Mouse (Mus musculus): ENCODE measurements at regions not wholly inside any gene's neighbourhood (a gene's known extent, or its start where the extent isn't known, plus 50 kb on each side); places are given as distances from the start of the nearest gene placed in this dataset.
"Not testable (repeated sequence)": the region's sequence is repeated elsewhere in the genome, so short reads cannot be mapped to it uniquely, and the experiment has no call there.

DNA sequence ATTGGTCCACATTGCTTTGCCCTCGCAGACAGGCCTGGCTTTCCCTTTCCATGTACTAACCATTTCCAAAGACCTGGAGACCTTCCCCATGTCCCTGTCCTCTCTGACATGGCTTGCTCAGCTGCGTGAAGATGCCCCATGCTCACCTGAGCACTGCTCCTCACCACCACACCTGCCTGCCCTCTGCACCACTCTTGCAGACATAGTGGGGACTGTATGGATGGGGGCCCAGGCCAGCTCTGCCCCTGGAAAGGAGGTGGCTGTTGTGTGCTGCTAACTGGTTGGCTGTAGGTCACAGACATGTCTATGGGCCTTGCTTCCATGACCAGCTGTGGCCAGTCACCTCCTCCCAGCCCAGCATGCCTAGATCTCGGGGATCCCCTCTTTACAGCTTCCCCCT lies 108.7 kb downstream of the Bod1 start:
- no peak overlapping the region for H3K4me3 ChIP-seq
- TF ChIP-seq POLR2A (IDR thresholded peaks at IDR 0.05; ENCODE audit: insufficient read depth, low read depth, low read length) (no peak), EP300 (IDR thresholded peaks at IDR 0.05; ENCODE audit: insufficient read depth, low read depth, low read length) (no peak), CTCF (IDR thresholded peaks at IDR 0.05) (no peak)
- intact Hi-C loops (cut with DNase I): no loop called here
- peaks cover 13% of the 10 kb centered on the region for H3K4me1 ChIP-seq (ENCODE audit: control insufficient read depth, insufficient read depth, low read length)
- no peak for DNase-seq
- H3K36me3 ChIP-seq (ENCODE audit: control insufficient read depth, insufficient read depth, low read length): no peaks in the 10 kb centered on the region
- H3K79me2 ChIP-seq (replicated peaks; ENCODE audit: control insufficient read depth, insufficient read depth, low read length): no peaks in the 10 kb centered on the region
- H3K27me3 ChIP-seq (ENCODE audit: control insufficient read depth, insufficient read depth, low read length): no peaks in the 10 kb centered on the region
- no peak overlapping the region for H3K9ac ChIP-seq (ENCODE audit: low read depth, low read length)
- WGBS: 90% methylated on average over 3 of the region's 3 CpGs
- no peak overlapping the region for H3K27ac ChIP-seq

DNA sequence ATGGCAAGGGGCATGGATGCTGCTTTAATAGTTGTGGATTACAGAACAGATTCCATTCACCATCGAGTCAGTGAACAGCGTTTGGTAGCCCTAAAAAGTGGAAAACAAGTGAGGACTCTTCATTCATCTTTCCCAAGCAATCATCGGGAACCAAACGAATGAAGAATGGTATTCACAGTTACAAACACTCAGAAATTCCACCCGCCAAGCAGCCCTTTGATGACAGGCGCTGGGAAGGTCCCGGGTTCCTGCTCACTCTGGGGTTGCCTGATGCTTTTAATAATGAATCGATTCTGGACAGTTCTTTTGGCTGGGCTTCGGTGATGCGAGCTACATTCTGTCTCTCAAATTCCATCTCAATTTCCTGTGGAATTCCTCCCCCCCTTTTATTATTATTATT lies 110.9 kb downstream of the Bod1 start:
- intact Hi-C loops (cut with DNase I): no loop called here
- 80% methylated on average over 10 of the region's 10 CpGs for WGBS
- no peak for TF ChIP-seq POLR2A (IDR thresholded peaks at IDR 0.05; ENCODE audit: insufficient read depth, low read depth, low read length)

DNA sequence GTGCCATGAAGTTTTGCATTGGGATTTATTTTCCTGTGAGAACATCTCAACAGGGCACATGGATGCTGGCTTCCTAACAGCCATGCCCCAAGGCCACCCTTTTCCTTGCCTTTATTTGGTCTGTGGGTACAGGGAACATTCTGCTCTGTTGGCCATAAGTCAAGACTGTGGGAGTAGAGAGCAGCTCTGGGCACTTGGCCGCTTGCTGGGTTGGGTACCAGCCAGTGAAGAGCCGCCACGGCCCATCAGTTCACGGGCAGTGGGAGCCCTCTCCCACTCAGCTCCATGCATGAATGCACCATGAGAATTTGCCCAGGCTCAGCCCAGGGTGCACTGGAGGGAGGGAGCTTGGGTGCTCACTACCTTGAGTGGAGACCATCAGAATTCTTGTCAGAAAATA lies 116.6 kb downstream of the Bod1 start:
- intact Hi-C loops (cut with DNase I): no loop called here
- Histone ChIP-seq H3K4me3 (no peak overlapping the region), H3K27me3 (ENCODE audit: control insufficient read depth, insufficient read depth, low read length) (no peaks in the 10 kb centered on the region), H3K9ac (ENCODE audit: low read depth, low read length) (no peak overlapping the region), H3K36me3 (ENCODE audit: control insufficient read depth, insufficient read depth, low read length) (peaks cover 3% of the 10 kb centered on the region), H3K4me1 (ENCODE audit: control insufficient read depth, insufficient read depth, low read length) (peaks cover 5% of the 10 kb centered on the region), H3K79me2 (replicated peaks; ENCODE audit: control insufficient read depth, insufficient read depth, low read length) (no peaks in the 10 kb centered on the region), H3K27ac (peak overlapping the region; percentile 66)
- WGBS: 57% methylated on average over 4 of the region's 4 CpGs
- DNase-seq: peak; percentile 52 to 75
- TF ChIP-seq POLR2A (IDR thresholded peaks at IDR 0.05; ENCODE audit: insufficient read depth, low read depth, low read length) (0 out of 2 replicates have a peak, but pooled peaks have one; percentile 22), CTCF (IDR thresholded peaks at IDR 0.05) (no peak), EP300 (IDR thresholded peaks at IDR 0.05; ENCODE audit: insufficient read depth, low read depth, low read length) (peak; percentile 88)

More for the DNA sequence above, 110.9 kb downstream of the Bod1 start:
- H3K9ac ChIP-seq (ENCODE audit: low read depth, low read length): no peak overlapping the region
- no peak overlapping the region for H3K4me3 ChIP-seq
- H3K27me3 ChIP-seq (ENCODE audit: control insufficient read depth, insufficient read depth, low read length): no peaks in the 10 kb centered on the region
- no peaks in the 10 kb centered on the region; the same call in 1 of the 2 replicates for H3K36me3 ChIP-seq (ENCODE audit: control insufficient read depth, insufficient read depth, low read length)
- H3K4me1 ChIP-seq (ENCODE audit: control insufficient read depth, insufficient read depth, low read length): peaks cover 13% of the 10 kb centered on the region
- H3K79me2 ChIP-seq (replicated peaks; ENCODE audit: control insufficient read depth, insufficient read depth, low read length): no peaks in the 10 kb centered on the region
- no peak overlapping the region for H3K27ac ChIP-seq
- no peak for DNase-seq

DNA sequence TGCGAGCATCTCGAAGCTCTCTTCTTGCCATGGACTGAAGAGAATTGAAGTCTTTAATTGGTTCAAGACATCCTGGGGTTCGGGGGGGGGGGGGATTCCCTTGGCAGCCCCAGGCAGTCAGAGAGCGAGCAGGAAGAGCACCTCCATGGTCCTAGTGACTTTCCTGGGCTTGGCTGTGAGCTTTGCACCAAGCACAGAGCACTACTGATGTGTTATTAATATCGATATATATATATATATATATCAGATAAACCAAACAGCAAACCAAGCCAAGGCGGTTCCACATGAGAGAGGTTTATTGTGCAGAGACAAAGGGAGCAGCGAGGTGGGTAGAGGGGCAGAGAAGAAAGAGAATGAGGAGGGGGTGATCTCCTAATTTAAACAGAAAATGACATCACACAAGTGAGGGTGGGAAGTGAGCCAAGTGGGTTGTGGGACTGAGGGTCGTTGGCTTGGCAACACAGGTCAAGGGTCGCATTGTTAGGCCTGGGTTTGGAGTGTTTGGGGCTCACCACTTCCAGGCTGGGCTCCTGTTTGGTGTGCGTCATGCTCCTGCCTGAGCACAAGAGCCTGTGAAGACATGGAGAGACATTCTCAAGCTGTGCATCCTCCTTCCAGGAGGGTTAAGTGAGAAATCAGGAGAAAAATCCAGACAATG lies 119.9 kb downstream of the Bod1 start:
- H3K27ac ChIP-seq: peak overlapping the region; percentile 60
- 53% methylated on average over 10 of the region's 10 CpGs for WGBS
- DNase-seq: no peak

DNA sequence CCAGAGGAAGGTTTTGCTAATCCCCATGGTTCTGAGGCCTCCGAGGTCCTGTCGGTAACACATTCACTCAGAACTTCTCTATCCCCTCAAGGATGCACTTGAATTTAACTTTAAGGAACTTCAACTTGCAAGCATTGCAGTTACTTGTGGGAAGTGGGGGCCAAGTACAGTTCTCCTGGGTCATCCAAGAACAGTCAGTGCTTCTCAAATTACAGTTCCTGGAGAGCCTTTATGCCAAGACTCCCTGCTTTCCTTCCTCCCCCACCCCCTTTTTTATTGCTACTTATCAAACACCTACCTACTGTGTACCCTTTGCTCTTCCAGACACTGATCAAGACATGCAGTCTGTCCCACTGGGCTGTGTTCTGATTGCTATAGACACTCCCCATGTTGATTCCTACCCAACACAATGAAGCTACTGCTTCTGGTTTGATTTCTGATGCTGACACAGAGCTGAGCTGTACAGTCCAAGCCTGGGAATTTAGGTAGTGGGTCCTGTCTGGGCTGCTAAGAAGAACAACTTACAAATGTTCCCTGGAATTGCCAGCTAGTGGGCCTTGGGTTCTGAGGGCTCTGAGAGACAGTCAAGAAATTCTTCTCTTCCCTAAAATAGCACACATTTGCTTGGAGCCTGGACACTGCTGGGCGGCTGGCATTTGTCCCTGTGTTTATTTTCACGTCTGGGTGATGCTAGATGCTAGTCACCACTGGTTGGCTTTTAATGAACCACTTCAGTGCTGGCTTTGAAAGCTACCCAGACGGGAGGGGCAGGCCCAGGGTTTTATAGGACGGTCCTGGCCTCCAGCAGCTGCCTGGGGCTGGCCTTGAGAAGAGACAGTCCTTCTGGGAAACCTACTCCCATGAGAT lies 120.7 kb downstream of the Bod1 start:
- H3K27me3 ChIP-seq (ENCODE audit: control insufficient read depth, insufficient read depth, low read length): no peaks in the 10 kb centered on the region
- H3K79me2 ChIP-seq (replicated peaks; ENCODE audit: control insufficient read depth, insufficient read depth, low read length): no peaks in the 10 kb centered on the region
- peak overlapping the region; percentile 49 for H3K9ac ChIP-seq (ENCODE audit: low read depth, low read length)
- peaks cover 6% of the 10 kb centered on the region for H3K36me3 ChIP-seq (ENCODE audit: control insufficient read depth, insufficient read depth, low read length)
- TF ChIP-seq CTCF (IDR thresholded peaks at IDR 0.05) (no peak), EP300 (IDR thresholded peaks at IDR 0.05; ENCODE audit: insufficient read depth, low read depth, low read length) (peak; percentile 81), POLR2A (IDR thresholded peaks at IDR 0.05; ENCODE audit: insufficient read depth, low read depth, low read length) (peak; percentile 48)
- DNase-seq: peak; percentile 54 to 83
- peaks cover 5% of the 10 kb centered on the region for H3K4me1 ChIP-seq (ENCODE audit: control insufficient read depth, insufficient read depth, low read length)
- WGBS: 40% methylated on average over 6 of the region's 6 CpGs
- H3K4me3 ChIP-seq: no peak overlapping the region
- intact Hi-C loops (cut with DNase I): loop anchor here (5.0 kb wide), 1 partner anchor 51 kb away; no protein-coding TSS in a partner anchor
- H3K27ac ChIP-seq: peak overlapping the region; percentile 78

More for the DNA sequence above, 119.9 kb downstream of the Bod1 start:
- Histone ChIP-seq H3K4me1 (ENCODE audit: control insufficient read depth, insufficient read depth, low read length) (peaks cover 5% of the 10 kb centered on the region), H3K4me3 (no peak overlapping the region), H3K27me3 (ENCODE audit: control insufficient read depth, insufficient read depth, low read length) (no peaks in the 10 kb centered on the region), H3K9ac (ENCODE audit: low read depth, low read length) (no peak overlapping the region), H3K79me2 (replicated peaks; ENCODE audit: control insufficient read depth, insufficient read depth, low read length) (no peaks in the 10 kb centered on the region), H3K36me3 (ENCODE audit: control insufficient read depth, insufficient read depth, low read length) (peaks cover 6% of the 10 kb centered on the region)
- TF ChIP-seq EP300 (IDR thresholded peaks at IDR 0.05; ENCODE audit: insufficient read depth, low read depth, low read length) (no peak), POLR2A (IDR thresholded peaks at IDR 0.05; ENCODE audit: insufficient read depth, low read depth, low read length) (no peak), CTCF (IDR thresholded peaks at IDR 0.05) (no peak)
- intact Hi-C loops (cut with DNase I): loop anchor here (5.0 kb wide), 1 partner anchor 51 kb away; no protein-coding TSS in a partner anchor

DNA sequence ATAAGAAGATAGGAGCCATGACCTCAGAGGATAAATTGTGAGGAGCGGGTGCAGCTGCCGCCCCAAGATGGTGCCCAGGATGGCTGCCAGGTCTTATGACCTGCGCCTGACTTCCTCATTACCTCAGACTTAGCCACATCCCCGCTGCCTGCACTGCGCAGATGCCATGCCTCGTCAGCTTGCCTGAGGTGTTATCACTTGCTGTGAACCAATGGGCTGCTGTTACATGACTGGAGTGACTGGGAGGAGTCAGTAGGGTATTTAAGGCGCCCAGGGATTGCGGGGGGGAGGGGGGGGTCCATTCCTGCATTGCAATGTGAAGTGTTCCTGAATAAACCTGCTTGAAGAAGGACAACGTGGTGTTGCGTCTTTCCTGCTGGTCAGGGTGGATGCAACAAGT lies 126.2 kb downstream of the Bod1 start:
- H3K4me1 ChIP-seq (ENCODE audit: control insufficient read depth, insufficient read depth, low read length); H3K36me3 ChIP-seq (ENCODE audit: control insufficient read depth, insufficient read depth, low read length); H3K79me2 ChIP-seq (replicated peaks; ENCODE audit: control insufficient read depth, insufficient read depth, low read length); intact Hi-C loops (cut with DNase I); H3K4me3 ChIP-seq; DNase-seq; H3K27me3 ChIP-seq (ENCODE audit: control insufficient read depth, insufficient read depth, low read length); H3K9ac ChIP-seq (ENCODE audit: low read depth, low read length): not testable (repeated sequence)
- H3K27ac ChIP-seq: peak overlapping the region; percentile 36
- TF ChIP-seq POLR2A (IDR thresholded peaks at IDR 0.05; ENCODE audit: insufficient read depth, low read depth, low read length): peak; percentile 52; the same call in 1 of the 2 replicates
- WGBS: 65% methylated on average over 10 of the region's 10 CpGs
